Mouse (Mus musculus) ES-Bruce4 (cell line): ENCODE data around the gene Vmn1r177.
"Not testable (repeated sequence)": the region's sequence is repeated elsewhere in the genome, so short reads cannot be mapped to it uniquely, and the experiment has no call there.

Experiments used
- CTCF ChIP-seq: IDR thresholded peaks from one replicate; pipeline ENCODE4 v1.8.1; 2011; ENCODE audit warnings: low read depth, low read length
- EP300 ChIP-seq: IDR thresholded peaks from 2 replicates; pipeline ENCODE4 v1.6.1; 2011; ENCODE audit warnings: low read depth, low read length; ENCODE audit not compliant: insufficient read depth
- POLR2A ChIP-seq: IDR thresholded peaks from one replicate; pipeline ENCODE4 v1.8.1; 2011; ENCODE audit warnings: low read length; ENCODE audit not compliant: insufficient read depth

DNA sequence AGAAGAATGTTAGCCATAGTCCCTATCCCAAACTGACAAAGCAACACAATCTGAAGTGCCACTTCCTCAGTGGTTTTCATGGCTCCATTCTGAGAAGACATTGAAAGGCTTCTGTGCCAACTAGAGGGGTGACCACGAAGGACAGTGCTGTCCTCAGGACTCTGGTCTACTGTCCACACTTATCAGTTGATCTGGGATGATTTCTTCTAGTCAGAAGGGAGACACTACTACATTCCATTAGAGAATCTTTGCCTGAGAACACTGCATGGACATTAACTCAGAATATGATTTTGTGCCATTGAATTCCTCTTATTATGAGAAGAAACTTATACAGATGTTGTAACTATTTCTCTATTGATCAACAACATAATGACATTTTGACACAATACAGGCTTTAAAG is at the start of gene Vmn1r177:
- not testable (repeated sequence) for TF ChIP-seq POLR2A, CTCF, EP300
